Mouse (Mus musculus) ES-E14 (cell line): ENCODE measurements at regions not wholly inside any gene's neighbourhood (a gene's known extent, or its start where the extent isn't known, plus 50 kb on each side); places are given as distances from the start of the nearest gene placed in this dataset.

Experiments
- CHD2 ChIP-seq: IDR thresholded peaks from 2 replicates; pipeline ENCODE4 v1.6.1; 2014; ENCODE audit warnings: mild to moderate bottlenecking, low read depth, low read length, inconsistent platforms
- ZC3H11A ChIP-seq: IDR thresholded peaks from 2 replicates; pipeline ENCODE4 v1.6.1; 2012; ENCODE audit warnings: low read depth, mild to moderate bottlenecking, inconsistent platforms, low read length, borderline replicate concordance

- TF ChIP-seq CHD2 (no peak), ZC3H11A (no peak)
Measured at GRCm38 (mm10) chr4:75394992-75395391, 116.9 kb upstream of the Dmac1 start.
